Mouse (Mus musculus): Measurements from ENCODE around the gene Banp.
A peak's percentile ranks its signal among the peaks of the same experiment; 100 is the strongest.

- no peak for TF ChIP-seq CTCF (IDR thresholded peaks at IDR 0.05; ENCODE audit: borderline replicate concordance, extremely low read depth, insufficient read depth, insufficient read length)
- peak; percentile 95 for TF ChIP-seq POLR2A (IDR thresholded peaks at IDR 0.05; ENCODE audit: borderline replicate concordance, extremely low read depth, insufficient read depth, insufficient read length, poor library complexity, severe bottlenecking)
Measured at GRCm38 (mm10) chr8:121907587-121908248, 41.8 kb upstream of the Banp start, which contains the start of gene Slc7a5.

Measured in brain, embryonic 14.5 days (tissue).